Mouse (Mus musculus) heart, adult 8-10 months (tissue): ENCODE measurements around the gene Rabgap1l. TPM values are rescaled to one million over a fixed set of nuclear protein-coding genes. Genes with fewer than 3 reads are reported as not detected.

Source experiments
- DNase-seq: peaks from one replicate; pipeline ENCODE4 v3.0.0; 2022; ENCODE audit warnings: low spot score
- total RNA-seq, 4 experiments: library from RNA; stranded (reverse); gene quantifications; 2 replicates each; pipeline ENCODE4 v1.2.4; 2022

Gene Rabgap1l
- total RNA-seq, 4 experiments from 2014 or later: 61.7 to 86.7 (median 68.5) TPM

GRCm38 (mm10) chr1:160387446-160387845 is 405.6 kb downstream of the Rabgap1l start:
- no peak for DNase-seq

DNA sequence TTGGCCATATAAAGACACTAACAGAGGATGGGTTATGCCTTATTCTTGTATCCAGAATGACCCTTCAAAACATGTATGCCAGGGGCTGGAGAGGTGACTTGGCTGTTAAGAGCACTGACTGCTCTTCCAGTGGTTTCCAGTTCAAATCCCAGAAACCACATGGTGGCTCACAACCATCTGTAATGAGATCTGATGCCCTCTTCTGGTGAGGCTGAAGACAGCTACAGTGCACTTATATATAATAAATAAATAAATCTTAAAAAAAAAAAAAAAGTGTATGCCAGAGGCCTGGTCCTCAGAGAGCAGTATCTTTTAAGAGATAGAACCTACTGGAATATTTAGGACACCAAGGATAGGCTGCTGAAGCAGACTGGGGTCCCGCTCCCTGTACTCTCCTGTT is 414.6 kb downstream of the Rabgap1l start:
- no peak for DNase-seq

DNA sequence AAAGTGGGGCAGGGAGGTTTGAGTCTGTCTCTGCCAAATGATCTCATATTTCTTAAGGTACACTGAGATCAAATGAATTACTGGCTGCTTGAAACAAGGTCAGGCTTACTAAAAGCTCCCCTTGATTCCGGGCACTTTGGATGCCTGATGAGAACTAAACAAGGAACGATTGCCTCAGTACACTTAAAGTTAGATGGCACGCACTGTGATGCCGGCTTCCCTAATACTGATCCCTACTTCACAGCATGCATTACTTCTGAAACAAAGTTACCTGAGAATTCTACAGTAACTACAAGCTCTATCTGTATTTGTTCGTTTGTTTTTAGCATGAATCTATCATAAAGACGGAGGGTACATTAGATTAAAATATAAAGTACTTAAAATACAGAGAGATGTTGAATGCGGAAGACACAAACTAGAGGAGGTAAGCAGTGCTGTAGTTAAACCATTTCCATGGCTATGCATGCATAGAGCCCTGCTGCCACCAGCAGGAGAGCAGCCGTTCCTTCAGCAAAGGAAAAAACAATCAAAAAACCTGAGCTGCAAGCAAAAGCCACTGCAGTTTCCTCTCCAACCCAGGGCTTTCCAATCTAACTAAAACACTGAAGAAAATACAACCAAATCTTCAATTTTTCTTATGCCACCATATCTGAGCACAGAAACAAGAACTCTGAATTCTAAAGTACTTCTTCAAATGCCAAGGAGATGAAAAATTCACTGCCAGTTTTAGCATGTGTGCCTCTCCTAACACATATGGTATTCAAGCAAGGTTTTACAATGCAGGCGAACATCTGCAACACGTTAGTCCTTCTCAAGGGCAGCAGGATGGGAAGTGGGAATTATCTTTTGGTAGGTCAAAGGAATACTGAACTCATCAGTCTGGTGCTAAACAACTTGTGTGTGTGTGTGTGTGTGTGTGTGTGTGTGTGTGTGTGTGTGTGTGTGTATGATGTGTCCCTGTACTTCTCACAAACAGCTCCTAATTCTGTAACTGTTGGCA is 415.4 kb downstream of the Rabgap1l start:
- DNase-seq: peak; percentile 7

GRCm38 (mm10) chr1:160374490-160374889 is 418.5 kb downstream of the Rabgap1l start:
- DNase-seq: no peak

DNA sequence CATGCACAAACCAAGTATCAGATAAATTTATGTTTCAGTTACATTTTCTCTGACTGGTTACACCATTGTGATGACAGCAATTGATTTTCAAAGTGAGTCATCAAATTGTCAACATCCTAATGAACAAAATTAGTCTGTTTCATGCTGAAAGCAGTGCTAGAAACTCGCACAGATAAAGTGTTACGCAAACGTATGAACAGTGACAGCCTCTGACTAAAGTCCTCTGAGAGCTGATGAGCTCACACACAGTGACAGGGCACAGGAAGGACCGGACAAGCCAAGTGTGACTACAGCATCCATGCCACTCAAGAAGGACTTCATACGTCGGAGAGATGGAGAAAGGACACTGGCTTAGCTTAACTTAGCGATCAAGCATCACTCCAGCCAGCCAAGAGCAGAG is 419.7 kb downstream of the Rabgap1l start:
- no peak for DNase-seq

DNA sequence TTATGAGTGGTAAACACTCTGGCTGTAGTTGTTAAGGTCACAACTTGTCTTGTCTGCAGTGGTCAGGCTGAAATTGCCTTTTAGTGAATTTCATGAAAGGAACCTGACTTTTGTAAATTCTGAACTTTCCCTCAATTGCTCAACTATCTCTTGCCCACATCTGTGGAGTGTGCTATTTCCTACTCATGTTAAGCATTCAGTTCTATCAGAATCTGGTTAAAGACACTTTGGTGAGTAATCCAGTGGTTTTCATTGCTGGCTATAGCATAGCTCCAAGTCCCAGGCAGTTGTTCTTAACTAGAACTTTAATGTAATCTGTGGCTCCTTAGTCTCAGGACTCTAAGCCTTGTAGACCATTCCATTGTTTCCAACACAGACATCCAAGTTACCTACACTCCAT is 421.3 kb downstream of the Rabgap1l start:
- no peak for DNase-seq

GRCm38 (mm10) chr1:160370552-160370951 is 422.5 kb downstream of the Rabgap1l start:
- no peak for DNase-seq

DNA sequence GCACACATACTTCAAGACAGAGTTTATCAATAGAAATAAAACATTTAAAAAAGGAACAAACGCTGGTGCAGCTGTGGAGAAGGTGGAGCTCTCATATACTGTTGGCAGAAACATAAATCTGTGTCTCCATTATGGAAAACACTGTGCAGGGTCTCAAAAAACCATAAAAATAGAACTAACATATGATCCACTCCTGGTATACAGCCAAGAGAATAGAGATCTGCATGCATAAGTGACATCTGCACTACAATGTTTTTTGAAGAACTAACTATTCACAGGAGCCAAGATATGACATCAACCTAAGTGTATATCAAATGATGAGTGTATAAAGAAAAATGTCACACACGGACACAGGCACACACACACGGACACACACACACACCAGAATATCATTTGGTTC is 426.4 kb downstream of the Rabgap1l start:
- DNase-seq: no peak

GRCm38 (mm10) chr1:160357268-160357667 is 435.7 kb downstream of the Rabgap1l start:
- no peak for DNase-seq

DNA sequence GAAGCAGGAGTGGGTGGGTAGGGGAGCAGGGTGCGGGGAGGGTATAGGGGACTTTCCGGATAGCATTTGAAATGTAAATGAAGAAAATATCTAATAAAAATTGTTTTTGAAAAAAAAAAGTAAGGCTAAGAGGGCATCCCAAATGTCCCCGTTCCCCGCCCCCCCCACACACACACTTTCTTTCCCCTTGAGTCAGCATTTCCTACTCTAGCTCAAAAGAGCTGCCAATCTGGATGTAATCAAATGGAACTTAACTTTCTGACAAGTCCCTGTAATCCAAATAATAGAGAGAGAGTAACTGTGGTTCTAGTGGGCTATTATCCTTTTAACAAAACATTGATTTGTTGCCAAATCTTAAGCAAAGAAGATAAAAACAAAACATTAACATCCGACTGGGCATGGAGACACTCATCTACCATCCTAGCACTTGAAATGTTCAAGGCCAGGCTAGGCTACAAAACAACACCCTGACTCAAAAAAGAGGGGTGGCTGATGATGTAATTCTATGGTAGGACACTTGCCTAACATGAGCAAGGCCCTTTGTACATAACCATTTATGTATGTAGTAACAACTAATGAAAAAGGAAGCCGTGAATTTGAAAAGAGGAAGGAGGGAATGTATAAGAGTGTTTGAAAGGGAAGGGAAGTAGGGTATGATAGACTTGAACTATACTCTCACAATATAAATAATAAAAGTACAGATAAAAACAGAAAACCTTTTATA is 439.1 kb downstream of the Rabgap1l start:
- no peak for DNase-seq

- no peak for DNase-seq
These were observed 440.7 kb downstream of the Rabgap1l start for GRCm38 (mm10) chr1:160352309-160352708.

- peak; percentile 7 for DNase-seq
These were observed 441.2 kb downstream of the Rabgap1l start for GRCm38 (mm10) chr1:160351880-160352234.

DNA sequence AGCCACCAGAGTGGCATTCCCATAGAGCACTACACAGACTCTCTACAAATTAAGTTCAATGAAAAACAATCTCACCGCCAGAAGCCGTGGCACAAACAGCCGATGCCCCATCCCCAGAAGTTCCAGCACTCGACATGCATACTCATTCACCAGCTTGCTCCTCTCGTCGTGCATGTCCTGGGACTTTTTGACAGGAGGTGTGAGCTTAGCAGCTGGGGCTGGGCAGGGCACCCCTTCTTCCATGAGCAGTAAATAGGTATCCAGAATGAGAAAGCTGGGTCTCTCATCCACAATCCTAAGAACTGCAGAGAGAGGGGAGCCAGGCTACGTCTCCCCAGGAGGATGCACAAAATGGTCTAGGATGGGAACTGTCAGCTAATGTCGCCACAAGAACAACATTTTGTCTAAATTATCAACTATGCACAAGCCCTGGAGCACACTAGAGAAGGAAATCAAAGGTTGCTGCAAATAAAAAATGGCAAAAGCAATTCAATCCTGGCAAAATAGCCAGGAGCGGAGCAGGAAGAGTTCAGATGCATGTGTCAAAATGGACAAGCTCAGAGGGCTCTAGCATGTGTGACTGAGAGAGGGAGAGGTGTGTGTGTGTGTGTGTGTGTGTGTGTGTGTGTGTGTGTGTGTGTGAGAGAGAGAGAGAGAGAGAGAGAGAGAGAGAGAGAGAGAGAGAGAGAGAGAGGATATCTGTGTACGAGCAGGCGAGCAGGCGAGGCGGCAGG is 441.7 kb downstream of the Rabgap1l start:
- DNase-seq: no peak

DNA sequence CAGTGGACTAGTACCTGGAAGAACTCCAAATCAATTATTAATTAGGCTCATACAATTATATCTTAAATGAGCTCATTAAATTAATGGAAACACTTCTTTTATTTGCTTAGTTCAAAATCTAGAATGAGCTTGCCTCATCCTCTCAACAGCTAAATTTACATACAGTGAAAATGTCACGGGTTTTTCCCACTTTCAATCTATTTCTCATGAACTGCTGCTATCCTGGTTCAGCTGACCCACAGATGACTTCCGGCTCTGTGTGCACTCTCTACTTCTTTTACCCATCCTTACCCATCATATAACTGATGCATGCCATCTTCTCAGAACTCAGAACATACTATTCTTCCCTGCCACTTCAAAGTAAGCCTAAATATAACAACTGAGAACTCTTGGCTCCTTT is 452.4 kb downstream of the Rabgap1l start:
- DNase-seq: no peak

GRCm38 (mm10) chr1:160339374-160339773 is 453.6 kb downstream of the Rabgap1l start:
- no peak for DNase-seq

- no peak for DNase-seq
These were observed 458.2 kb downstream of the Rabgap1l start for GRCm38 (mm10) chr1:160334791-160335190.

GRCm38 (mm10) chr1:160330828-160331227 is 462.2 kb downstream of the Rabgap1l start:
- no peak for DNase-seq

- DNase-seq: no peak
These were observed 462.8 kb downstream of the Rabgap1l start for GRCm38 (mm10) chr1:160330222-160330621.

DNA sequence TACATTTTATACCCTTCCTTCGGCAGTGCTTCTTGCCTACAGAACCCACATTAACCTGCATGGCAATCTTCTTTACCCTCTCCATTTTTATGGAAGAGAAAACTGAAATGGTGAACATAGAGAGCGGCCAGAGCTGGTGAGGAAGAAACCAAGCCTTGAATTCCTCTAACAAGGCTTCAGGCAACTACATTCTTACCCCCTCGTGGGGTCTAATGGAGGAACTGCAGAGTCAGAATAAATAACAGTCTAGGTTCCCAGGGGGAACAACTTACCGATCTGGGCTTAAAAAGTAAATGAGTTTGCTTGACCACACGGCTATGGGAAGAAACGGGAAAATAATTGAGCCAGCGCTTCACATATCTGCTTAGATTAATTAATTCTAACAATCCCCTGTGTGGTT is 463.2 kb downstream of the Rabgap1l start:
- no peak for DNase-seq

DNA sequence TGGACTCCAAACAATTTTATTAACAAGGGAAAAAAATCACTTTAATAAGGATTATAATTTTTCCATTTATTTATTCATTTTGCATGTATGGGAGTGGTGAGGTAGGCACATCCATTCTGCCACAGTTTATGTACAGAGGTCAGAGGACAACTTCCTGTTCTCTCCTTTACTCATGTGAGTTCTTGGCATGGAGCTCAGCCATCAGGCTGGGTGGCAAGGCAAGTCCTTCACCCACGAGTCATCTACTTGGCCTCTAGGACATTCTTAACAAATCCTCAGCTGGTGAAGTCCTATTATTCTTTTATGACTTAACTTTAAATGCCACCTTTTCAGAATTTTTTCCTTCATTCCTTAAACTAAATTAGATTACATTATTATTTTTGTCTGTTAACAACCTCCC is 465.5 kb downstream of the Rabgap1l start:
- no peak for DNase-seq

DNA sequence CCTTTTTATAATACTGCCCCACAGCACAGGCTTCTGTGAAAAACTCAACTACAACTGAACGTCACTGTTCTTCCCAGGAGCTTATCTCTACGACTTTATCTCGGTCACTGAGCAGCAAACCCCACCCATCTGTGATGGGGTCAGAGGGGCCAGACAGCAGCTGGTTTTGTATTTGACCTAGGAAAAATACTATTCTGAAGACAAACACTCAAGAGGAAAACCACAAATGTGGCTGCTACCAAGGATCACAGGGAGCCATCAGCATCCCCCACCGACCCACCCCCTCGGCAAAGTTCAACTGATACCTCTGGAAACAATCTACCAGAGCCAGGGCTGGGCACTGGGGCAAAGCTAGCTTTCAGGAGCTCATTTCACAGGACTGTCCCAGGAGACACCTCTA is 467.5 kb downstream of the Rabgap1l start:
- no peak for DNase-seq

GRCm38 (mm10) chr1:160320690-160321089 is 472.3 kb downstream of the Rabgap1l start:
- no peak for DNase-seq
